Mouse (Mus musculus) E14TG2a.4 (cell line): Measurements from ENCODE around the gene Sel1l3.

Experiments
- CTCF ChIP-seq: conservative IDR thresholded peaks from 2 replicates; pipeline ENCODE4 v1.5.1; 2014; ENCODE audit warnings: low read length
- NANOG ChIP-seq: IDR thresholded peaks from 2 replicates; pipeline ENCODE4 v1.6.1; 2014; ENCODE audit warnings: borderline replicate concordance, low read length, mixed read lengths
- POU5F1 ChIP-seq: IDR thresholded peaks from 2 replicates; pipeline ENCODE4 v1.6.1; 2014; ENCODE audit warnings: low read length, borderline replicate concordance

DNA sequence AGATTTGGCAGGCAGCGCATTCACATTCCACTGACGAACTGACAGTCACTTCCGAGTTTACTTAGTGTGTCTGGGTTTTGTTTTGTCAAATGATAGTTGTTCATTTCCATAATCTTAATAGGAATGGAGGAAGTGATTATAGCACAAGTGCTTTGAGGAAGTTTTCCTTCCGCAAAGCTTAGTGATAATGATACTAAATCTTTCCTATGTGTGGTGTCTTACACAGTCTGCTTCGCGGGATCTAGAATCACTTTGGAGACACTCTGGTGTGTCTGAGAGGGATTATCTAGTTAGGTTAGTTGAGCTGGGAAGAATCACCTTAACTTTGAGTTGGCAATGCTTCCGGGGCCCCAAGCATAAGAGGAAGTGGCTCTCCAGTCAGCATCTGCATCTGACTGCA lies 126.3 kb downstream of the Sel1l3 start:
- TF ChIP-seq CTCF (no peak), NANOG (no peak), POU5F1 (no peak)
